Mouse (Mus musculus) small intestine, adult 2 months (tissue): ENCODE data around the gene Prg3. TPM values are rescaled to one million over a fixed set of nuclear protein-coding genes. Genes with fewer than 3 reads are reported as not detected.

ENCODE experiments used
- H3K27ac ChIP-seq: fragments of 200-500 bp; 2 replicates; pipeline ENCODE4 v1.5.1; 2012; ENCODE audit warnings: low read depth, low read length, control low read depth, inconsistent platforms; ENCODE audit not compliant: insufficient read depth
- H3K27me3 ChIP-seq: fragments of 200-500 bp; 2 replicates; pipeline ENCODE4 v1.6.1; 2012; ENCODE audit warnings: mild to moderate bottlenecking, moderate library complexity, low read length, inconsistent platforms; ENCODE audit not compliant: control insufficient read depth, insufficient read depth
- H3K36me3 ChIP-seq: fragments of 200-500 bp; 2 replicates; pipeline ENCODE4 v1.6.1; 2012; ENCODE audit warnings: mild to moderate bottlenecking, low read length, control low read depth, inconsistent platforms; ENCODE audit not compliant: control insufficient read depth, insufficient read depth
- H3K4me1 ChIP-seq: fragments of 200-500 bp; 2 replicates; pipeline ENCODE4 v1.6.1; 2012; ENCODE audit warnings: low read length, inconsistent platforms, mixed read lengths; ENCODE audit not compliant: control insufficient read depth, insufficient read depth, insufficient read length
- H3K4me3 ChIP-seq: fragments of 200-500 bp; 2 replicates; pipeline ENCODE4 v1.5.1; 2012; ENCODE audit warnings: low read depth, mild to moderate bottlenecking, control low read depth, inconsistent platforms, low read length, moderate library complexity
- CTCF ChIP-seq: fragments of 200-500 bp; IDR thresholded peaks from 2 replicates; pipeline ENCODE4 v1.5.1; 2012; ENCODE audit warnings: low read depth, mild to moderate bottlenecking, control low read depth, inconsistent platforms, low read length, moderate library complexity, mixed read lengths; ENCODE audit not compliant: insufficient replicate concordance, insufficient read length; ENCODE audit errors: extremely low read depth
- POLR2A ChIP-seq: fragments of 200-500 bp; IDR thresholded peaks from 2 replicates; pipeline ENCODE4 v1.6.1; 2012; ENCODE audit warnings: low read depth, mild to moderate bottlenecking, control low read depth, inconsistent platforms, low read length, moderate library complexity
- WGBS: fragments of 180-500 bp; shearing (Covaris S2); methylation state at CpG from one replicate; pipeline ENCODE4 v1.1.7; 2018; 5-methylcytosine and 5-hydroxymethylcytosine counted together
- polyA plus RNA-seq: library from polyadenylated mRNA; depleted of rRNA; stranded (reverse); fragments of >200 nt; gene quantifications from 2 replicates; pipeline ENCODE4 v1.2.3, GENCODE M21; 2012; rRNA removed

The Prg3 gene
- polyA plus RNA-seq, result not detected in 2 replicates

DNA sequence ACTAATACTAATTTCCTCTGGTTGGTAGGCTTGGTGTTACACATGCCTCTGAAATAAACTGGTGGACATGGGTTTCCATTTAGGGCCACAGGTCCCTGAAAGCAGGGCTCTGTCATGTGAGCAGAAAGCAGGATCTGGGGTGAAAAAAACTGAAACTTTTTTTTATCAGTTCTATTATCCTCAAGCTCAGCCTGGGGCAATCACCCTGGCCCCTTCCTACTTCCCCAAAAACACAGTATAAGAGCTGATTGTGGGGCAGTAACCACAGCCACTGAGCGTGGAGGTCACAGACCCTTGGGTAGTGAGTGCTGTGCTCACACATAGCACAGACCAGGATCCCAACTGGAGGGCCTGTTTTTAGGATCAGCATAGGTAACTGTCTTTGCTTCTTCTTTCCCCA lies at the start of gene Prg3:
Gene Prg3 (plus strand): TSS at position 286 of the 400 bp plus-strand sequence.
- H3K36me3 ChIP-seq, result no peaks in the 10 kb centered on the region
- no peaks in the 10 kb centered on the region for H3K4me1 ChIP-seq
- 69% methylated on average over 1 of the region's 1 CpGs for WGBS
- no peak within 1 kb of the TSS for H3K4me3 ChIP-seq
- TF ChIP-seq POLR2A, result no peak
- no peak for TF ChIP-seq CTCF
- H3K27ac ChIP-seq, result no peak within 1 kb of the TSS
- no peaks in the 10 kb centered on the region for H3K27me3 ChIP-seq

DNA sequence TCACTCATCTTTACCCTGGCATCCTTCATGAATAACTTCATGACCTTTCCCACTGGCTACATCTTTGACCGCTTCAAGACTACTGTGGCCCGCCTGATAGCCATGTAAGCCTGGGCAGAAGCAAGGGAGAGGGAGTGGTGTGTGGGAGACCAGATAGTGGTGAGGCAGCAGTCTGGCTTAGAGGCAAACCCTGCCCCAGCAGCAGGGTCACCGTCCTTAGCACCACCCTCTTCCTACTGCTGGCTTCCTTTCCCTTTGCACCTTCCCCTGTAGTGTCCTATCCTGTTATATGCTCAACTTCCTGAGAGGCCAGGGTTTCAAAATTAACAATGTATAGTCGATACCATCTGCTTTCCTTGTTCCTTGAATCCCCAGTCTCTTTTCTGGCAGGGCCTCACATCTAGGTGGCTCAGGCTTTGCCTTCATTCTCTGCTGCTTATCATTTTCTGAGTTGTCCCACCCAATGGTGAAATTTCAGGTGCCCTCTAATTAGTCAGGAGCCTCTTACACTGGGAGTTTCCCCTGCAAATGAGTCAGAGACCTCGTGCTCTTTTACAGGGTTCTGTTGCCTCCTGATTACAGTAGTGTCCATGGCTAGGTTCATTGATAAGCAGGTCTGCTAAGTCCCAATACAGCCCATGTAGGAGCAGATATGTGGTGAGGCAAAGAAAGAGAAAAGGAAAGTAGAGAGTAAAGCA lies 49.6 kb upstream of the Prg3 start:
- peak overlapping the region; percentile 77 for H3K4me3 ChIP-seq
- peaks cover 5% of the 10 kb centered on the region; the same call in 1 of the 2 replicates for H3K4me1 ChIP-seq
- 38% methylated on average over 5 of the region's 5 CpGs for WGBS
- no peaks in the 10 kb centered on the region for H3K27me3 ChIP-seq
- H3K27ac ChIP-seq, result peak overlapping the region; percentile 64
- TF ChIP-seq POLR2A (no peak), CTCF (no peak)
- no peaks in the 10 kb centered on the region for H3K36me3 ChIP-seq

DNA sequence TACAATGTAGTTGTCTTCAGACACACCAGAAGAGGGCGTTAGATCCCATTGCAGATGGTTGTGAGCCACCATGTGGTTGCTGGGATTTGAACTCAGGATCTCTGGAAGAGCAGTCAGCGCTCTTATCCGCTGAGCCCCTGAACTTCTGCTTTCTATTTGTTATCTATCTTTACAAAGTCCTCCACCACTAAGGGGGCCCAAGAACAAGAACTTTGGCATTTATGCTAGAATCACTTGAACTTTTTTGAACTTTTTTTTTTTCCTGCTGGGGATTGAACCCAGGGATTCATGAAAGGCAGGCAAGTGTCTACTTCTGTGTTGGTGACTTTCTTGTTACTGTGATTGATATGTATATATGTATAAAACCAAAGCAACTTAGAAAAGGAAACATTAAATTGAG lies 48.7 kb upstream of the Prg3 start:
- Histone ChIP-seq H3K27me3 (no peaks in the 10 kb centered on the region), H3K4me1 (peaks cover 5% of the 10 kb centered on the region; the same call in 1 of the 2 replicates), H3K36me3 (no peaks in the 10 kb centered on the region), H3K27ac (no peak overlapping the region), H3K4me3 (no peak overlapping the region)
- TF ChIP-seq POLR2A (no peak), CTCF (no peak)
- 88% methylated on average over 3 of the region's 3 CpGs for WGBS

DNA sequence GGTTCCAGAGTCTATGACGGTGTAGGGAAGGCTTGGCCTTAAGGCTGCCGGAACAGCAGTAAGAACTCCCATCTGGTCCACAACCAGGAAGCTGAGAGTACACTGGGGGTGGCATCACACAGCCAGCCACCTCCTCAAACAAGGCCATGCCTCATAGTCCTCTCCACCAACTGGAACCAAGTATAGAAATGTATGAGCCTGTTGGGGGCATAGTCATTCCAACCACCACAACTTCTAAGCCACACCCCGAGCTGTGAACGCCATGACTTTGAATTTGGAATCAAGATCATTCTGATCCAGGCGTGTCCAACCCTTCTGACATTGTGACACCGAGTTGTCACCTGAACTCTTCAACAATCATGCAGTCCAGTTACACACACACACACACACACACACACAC lies 48.3 kb upstream of the Prg3 start:
- Histone ChIP-seq H3K27ac (no peak overlapping the region), H3K36me3 (no peaks in the 10 kb centered on the region), H3K27me3 (no peaks in the 10 kb centered on the region), H3K4me3 (no peak overlapping the region), H3K4me1 (peaks cover 5% of the 10 kb centered on the region; the same call in 1 of the 2 replicates)
- 86% methylated on average over 6 of the region's 6 CpGs for WGBS
- TF ChIP-seq CTCF (no peak), POLR2A (no peak)

DNA sequence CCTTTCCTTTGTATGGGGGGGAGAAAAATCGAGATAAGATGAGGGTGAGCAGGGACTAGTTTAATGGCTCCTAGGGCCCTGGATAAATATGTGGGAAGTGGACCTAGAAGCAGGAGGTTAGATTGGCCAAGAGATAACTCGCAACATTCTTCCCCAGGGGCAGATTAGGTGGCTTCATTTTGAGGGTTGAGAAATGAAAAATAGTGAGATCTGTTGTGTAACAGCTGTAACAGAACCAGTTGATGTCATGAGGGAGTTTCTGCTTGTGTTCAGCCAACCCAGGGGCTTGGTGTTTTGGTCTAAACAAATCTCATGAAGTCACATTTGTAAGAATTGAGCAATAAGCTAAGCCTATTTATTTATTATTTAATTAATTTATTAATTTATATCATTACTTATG lies 46.7 kb upstream of the Prg3 start:
- no peaks in the 10 kb centered on the region for H3K27me3 ChIP-seq
- no peaks in the 10 kb centered on the region for H3K36me3 ChIP-seq
- WGBS, result 60% methylated on average over 2 of the region's 2 CpGs
- no peak overlapping the region for H3K27ac ChIP-seq
- H3K4me3 ChIP-seq, result no peak overlapping the region
- H3K4me1 ChIP-seq, result peaks cover 5% of the 10 kb centered on the region; the same call in 1 of the 2 replicates
- no peak for TF ChIP-seq CTCF
- no peak for TF ChIP-seq POLR2A

DNA sequence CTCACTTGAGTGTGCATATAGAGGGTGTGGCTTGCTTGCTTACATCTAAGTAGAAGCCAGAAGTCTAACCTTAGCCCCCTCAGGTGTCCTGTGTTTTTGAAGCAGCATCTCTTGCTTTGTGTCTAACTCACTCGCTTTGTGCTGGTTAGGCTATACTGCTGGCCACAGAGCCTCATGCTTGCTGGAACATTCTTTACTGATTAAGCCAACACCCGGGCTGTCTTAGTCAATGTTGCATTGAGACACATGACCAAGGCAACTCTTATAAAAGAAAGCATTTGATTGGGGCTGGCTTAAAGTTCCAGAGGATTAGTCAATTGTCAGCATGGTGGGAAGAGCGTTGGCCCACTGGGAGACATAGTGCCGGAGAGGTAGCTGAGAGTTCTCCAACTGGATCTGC lies 46.2 kb upstream of the Prg3 start:
- H3K4me1 ChIP-seq, result peaks cover 5% of the 10 kb centered on the region; the same call in 1 of the 2 replicates
- WGBS, result 88% methylated on average over 4 of the region's 4 CpGs
- no peaks in the 10 kb centered on the region for H3K36me3 ChIP-seq
- H3K4me3 ChIP-seq, result no peak overlapping the region
- no peak for TF ChIP-seq POLR2A
- TF ChIP-seq CTCF, result no peak
- H3K27ac ChIP-seq, result no peak overlapping the region
- no peaks in the 10 kb centered on the region for H3K27me3 ChIP-seq

DNA sequence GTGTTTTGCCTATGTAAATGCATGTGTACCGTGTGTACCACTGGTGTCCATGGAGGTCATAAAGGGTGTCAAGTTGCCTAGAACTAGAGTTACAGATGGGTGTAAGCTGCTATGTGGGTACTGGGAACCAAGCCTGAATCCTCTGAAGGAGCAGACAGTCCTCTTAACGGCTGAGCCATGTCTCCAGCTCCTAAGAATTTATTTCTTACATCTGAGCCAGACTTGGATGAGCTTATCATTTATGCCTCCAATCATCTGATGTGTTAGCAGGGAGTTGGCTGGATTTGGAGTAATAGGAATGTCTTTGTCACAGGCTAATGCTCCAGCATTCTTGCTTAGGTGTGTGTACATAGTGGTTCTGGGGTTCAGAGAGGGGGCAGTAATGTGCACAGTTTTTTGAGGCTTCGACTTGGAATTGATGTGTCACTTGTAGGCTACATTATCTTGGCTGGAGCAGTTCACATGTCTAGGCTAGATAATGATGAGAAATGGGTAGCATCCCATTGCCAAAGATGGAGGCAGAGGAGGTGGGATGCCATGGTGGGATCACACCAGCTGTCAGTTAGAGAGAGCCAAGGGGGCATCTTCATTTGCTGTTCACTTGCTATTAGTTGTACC lies 40.8 kb upstream of the Prg3 start:
- Histone ChIP-seq H3K4me3 (no peak overlapping the region), H3K4me1 (no peaks in the 10 kb centered on the region), H3K27me3 (no peaks in the 10 kb centered on the region), H3K27ac (no peak overlapping the region), H3K36me3 (no peaks in the 10 kb centered on the region; the same call in 1 of the 2 replicates)
- TF ChIP-seq CTCF (no peak), POLR2A (no peak)
- 71% methylated on average over 3 of the region's 3 CpGs for WGBS
